Mouse (Mus musculus) CD4-positive, CD25-positive, alpha-beta regulatory T cell, adult 4 months (primary cell): ENCODE data around the gene Olfr411. TPM values are rescaled to one million over a fixed set of nuclear protein-coding genes. Genes with fewer than 3 reads are reported as not detected.

Source experiments
- ATAC-seq: one replicate; pipeline ENCODE4 v1.8.0; 2017
- polyA plus RNA-seq, 2 experiments: library from polyadenylated mRNA; unstranded; fragments of 100-300 nt; shearing (Covaris generic); gene quantifications; one replicate each; pipeline ENCODE4 v1.2.1; 2017

Gene Olfr411
- not detected for polyA plus RNA-seq

- ATAC-seq = no peak
Measured at GRCm38 (mm10) chr11:74352550-74352949, at the start of gene Olfr411. TSS of gene Olfr411 (minus strand) at chr11:74352650.

- ATAC-seq = no peak
Measured at GRCm38 (mm10) chr11:74402126-74402525, 49.7 kb upstream of the Olfr411 start.

- no peak for ATAC-seq
Measured at GRCm38 (mm10) chr11:74395583-74395982, 43.1 kb upstream of the Olfr411 start.

- ATAC-seq = no peak
Measured at GRCm38 (mm10) chr11:74393489-74393888, 41.0 kb upstream of the Olfr411 start.

GRCm38 (mm10) chr11:74392903-74393302, 40.5 kb upstream of the Olfr411 start:
- ATAC-seq = no peak

- ATAC-seq = no peak
Measured at GRCm38 (mm10) chr11:74391899-74392298, 39.4 kb upstream of the Olfr411 start.

DNA sequence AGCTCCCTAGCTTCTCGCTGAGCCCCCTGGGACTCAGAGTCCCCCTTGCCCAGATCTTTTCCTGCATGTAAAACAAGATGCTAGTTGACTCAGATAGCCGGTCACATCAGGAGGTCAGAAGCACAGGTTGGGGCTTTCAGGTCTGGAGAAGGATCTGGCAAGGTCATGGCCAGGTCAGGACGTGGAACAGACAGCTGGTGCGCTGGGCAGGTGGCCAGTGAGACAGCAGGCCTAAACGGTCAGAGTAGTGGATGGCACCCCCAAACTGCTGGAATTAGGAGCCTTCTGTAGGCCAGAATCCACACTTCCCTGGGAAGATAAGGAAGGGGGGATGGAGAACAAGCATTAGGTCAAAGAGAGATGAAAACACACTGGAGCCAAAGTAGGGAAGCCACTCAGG, 34.8 kb upstream of the Olfr411 start:
- ATAC-seq = no peak

DNA sequence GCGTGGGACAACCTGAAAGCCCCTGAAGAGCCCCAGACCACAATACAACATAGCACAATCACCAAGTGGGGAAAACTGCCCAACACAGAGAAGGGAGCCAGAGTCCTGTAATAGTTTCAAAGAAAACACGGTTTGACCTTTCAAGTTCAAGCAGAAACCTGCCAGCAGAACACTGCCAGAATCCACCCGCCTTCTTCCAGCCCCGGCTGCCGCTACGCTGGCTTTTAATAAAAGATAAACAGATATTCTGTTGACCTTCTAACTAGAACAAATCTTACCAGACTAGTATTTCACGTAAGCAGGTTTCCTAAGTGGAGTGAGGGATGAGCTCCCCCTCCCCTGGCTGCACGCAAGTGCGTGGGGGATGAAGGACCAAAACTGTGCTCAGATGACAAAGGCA, 33.2 kb upstream of the Olfr411 start:
- ATAC-seq = no peak

DNA sequence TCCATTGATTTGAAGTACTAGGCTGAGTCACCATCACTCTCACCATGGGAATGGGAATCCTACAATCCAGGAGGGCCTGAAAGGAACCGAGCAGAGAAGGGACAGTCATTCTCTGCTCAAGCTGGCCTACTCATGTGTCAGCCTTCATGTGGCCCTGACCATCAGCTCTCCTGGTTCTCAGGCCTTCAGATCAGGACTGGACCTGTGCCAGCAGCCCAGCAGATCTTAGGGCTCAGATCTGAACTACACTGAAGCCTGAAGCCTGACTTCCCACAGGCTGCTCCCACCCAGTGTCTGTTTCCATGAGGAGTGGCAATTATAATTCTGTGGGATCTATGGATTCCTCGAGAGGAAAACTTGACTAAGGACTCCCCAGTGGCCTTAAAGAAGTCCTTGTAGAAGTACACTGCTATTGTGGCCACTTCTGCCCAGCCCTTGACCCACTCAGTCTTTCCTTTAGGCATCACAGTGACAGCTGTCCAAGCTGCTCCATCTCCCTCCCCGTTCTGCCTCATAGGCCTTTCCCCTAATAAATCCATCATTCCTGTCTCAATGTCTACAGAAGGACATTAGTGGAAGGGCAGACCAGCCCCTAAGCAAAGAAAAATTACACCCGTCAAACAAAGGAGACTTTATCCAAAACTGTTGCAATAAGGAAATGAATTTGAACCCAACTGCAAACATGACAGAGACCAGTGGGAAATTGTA, 26.9 kb upstream of the Olfr411 start:
- ATAC-seq = no peak

DNA sequence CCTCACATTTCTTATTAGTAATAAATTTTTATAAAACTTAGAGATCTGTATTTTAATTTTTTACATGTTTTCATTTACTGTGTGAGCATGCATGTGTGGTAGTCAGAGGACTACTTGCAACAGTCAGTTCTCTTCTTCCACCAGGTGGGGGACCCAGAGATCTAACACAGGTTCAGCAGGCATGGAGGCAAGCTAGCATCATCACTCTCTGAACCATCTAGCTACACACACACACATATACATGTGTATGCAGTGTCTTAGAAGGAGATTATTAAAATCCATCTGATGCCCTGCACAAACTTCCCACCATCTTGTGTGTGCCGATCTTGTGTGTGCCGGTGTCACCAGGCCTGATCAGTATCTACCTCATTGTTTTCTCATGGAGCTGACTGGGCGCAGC, 24.4 kb upstream of the Olfr411 start:
- no peak for ATAC-seq

DNA sequence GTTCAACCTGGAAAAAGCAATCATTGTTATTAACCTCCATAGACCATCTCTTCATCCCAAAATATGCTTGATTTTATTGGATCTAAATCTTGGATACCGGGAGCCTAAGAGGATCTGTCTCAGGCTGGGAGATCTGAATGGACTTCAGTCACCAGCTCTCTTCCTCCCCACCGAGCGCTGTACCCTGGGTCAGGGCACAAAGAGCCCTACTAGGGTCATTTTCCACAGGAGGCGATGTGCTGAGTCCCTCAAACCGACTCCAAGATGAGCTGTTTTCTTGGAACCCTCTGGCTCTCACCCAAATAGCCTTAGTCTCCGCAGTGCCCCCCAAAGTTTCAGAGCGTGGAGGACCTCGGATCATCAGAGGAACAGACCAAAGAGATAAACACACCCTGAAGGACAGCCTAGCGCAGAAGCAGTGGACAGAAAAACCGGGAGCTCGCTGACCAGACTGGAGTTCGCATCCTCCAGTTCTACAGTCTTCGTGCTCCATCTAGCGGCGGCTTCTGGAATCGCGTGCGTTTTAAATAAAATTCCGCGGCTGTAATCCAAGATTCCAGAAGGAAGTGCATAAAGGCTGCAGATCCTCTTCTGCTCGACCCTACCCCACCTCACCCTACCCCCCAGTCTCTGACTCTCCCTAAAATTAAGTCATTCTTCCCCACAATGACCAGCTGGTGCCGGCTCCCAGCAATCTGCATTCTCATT, 19.1 kb upstream of the Olfr411 start:
- ATAC-seq = no peak

GRCm38 (mm10) chr11:74361769-74362168, 9.3 kb upstream of the Olfr411 start, which contains the start of gene Olfr412:
TSS of gene Olfr412 (plus strand) at chr11:74362069.
- no peak for ATAC-seq

GRCm38 (mm10) chr11:74337931-74338330, 14.5 kb downstream of the Olfr411 start, which contains the start of gene Olfr410:
TSS of gene Olfr410 (minus strand) at chr11:74338031.
- no peak for ATAC-seq

DNA sequence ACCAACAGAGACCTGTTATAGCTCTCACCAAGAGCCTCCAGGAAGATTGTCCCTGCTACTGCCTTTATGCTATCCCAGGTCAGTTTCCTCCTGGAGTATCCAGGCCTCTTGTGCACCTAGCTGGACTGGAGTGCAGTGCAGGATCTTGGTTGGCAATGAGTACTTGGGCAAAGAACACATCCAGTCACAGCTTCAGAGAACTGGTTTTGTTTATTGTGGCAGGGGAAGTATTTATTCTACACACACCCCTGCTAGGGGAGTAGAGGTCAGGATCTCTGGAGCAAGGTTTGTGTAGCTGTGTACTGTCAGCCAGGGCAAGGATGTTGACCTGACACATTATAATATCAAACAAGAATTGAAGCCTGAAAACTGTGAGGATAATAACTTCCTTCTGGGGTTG, 23.7 kb downstream of the Olfr411 start:
- ATAC-seq = no peak

- ATAC-seq = no peak
Measured at GRCm38 (mm10) chr11:74326044-74326443, 26.4 kb downstream of the Olfr411 start.

Other genes with a start within 250 kb of the Olfr411 start
- gene Olfr401, start 238.9 kb downstream of the Olfr411 start, polyA plus RNA-seq = not detected
- not detected for gene Olfr402, start 199.1 kb downstream of the Olfr411 start, polyA plus RNA-seq
- gene Olfr403, start 166.4 kb downstream of the Olfr411 start, polyA plus RNA-seq = not detected
- not detected for gene Olfr43, start 141.3 kb downstream of the Olfr411 start, polyA plus RNA-seq
- not detected for gene Olfr406, start 92.8 kb downstream of the Olfr411 start, polyA plus RNA-seq
- gene Olfr59, start 68.9 kb downstream of the Olfr411 start, polyA plus RNA-seq = under 1 TPM in 1 of 2 experiments, not detected in 1; 0.11 TPM
- gene Olfr410, start 14.6 kb downstream of the Olfr411 start, polyA plus RNA-seq = not detected
- not detected for gene Olfr412, start 9.4 kb upstream of the Olfr411 start, polyA plus RNA-seq